Mouse (Mus musculus): ENCODE results near the gene Tns3. TPM values are rescaled to one million over a fixed set of nuclear protein-coding genes. Genes with fewer than 3 reads are reported as not detected.

Gene Tns3
- polyA plus RNA-seq, 1 experiment, result 45.7 TPM

DNA sequence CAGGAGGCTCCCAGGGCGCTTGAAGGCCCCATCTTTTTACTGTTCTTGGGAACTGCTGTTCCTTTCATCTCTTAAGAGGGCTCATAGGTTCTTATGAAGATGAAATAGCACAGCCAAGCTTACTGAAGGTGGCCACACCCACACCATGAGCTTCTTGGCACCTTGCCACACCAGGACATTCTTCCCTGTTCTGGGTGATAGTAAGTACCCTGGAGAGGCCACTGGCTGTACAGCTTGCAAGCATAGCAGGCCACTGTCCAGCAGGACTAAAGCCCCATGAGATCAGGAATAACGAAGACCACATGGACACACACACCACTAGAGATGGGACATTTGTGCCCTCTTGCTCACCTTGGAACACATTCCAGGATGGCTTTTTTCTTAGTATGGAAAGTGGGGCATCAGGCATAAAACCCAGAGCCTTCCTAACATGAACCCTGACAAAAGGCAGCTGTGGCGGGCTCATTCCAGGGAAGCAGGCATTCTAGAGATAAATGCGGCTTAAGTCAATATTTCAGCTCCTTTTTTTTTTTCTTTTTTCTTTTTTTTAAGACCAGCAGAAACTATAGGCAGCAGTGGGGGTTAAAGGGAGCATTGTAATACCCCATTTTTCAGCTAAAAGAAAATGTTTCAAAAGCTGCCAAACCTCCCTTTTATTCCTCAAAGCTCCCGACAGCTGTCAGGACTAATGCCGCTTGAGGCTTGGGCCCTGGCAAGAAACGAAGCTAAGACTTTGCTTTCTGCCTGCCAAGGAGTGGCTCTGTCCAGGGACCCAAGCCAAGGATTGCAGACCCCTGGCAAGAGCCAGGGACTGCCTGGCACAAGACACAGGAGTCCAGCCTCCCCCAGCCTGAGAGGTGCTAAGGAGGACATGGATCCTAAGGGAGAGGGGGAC is 150.7 kb downstream of the Tns3 start:
- Histone ChIP-seq H3K9ac (ENCODE audit: low read depth, poor library complexity, severe bottlenecking) (no peak overlapping the region), H3K9me3 (replicated peaks; ENCODE audit: control insufficient read depth, insufficient read depth, low read length, poor library complexity, severe bottlenecking) (no peaks in the 10 kb centered on the region), H3K4me1 (ENCODE audit: control insufficient read depth, insufficient read depth, low read length) (no peaks in the 10 kb centered on the region), H3K27ac (ENCODE audit: insufficient read depth, low read length) (no peak overlapping the region), H3K36me3 (ENCODE audit: control insufficient read depth, insufficient read depth, low read length, poor library complexity, severe bottlenecking) (peaks cover 48% of the 10 kb centered on the region), H3K4me3 (ENCODE audit: low read depth, low read length) (no peak overlapping the region), H3K27me3 (ENCODE audit: control insufficient read depth, insufficient read depth, low read length, poor library complexity, severe bottlenecking) (no peaks in the 10 kb centered on the region)
- TF ChIP-seq EP300 (IDR thresholded peaks at IDR 0.05; ENCODE audit: insufficient read depth, low read depth, low read length) (no peak), CTCF (IDR thresholded peaks at IDR 0.05; ENCODE audit: low read depth, low read length) (no peak), POLR2A (IDR thresholded peaks at IDR 0.05; ENCODE audit: insufficient read depth, low read length) (no peak)

DNA sequence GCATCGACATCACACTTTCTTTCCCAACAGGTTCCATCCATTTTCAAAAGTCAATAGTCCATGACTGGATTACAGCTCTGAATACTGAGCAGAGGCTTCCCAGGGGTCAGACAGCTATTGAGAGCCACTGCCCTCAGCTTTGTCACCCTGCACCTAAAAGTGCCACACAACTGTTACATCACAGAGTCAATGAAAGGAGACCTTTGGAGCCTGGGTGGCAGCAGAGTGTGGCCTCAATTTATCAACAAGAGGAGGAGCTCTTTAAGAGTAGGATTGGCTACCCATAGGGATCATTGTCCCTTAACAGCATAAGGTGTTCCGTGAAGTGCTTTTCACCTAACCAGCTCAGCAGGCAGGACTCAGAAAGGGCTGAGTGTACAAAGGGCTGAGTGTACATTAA is 154.0 kb downstream of the Tns3 start:
- TF ChIP-seq CTCF (IDR thresholded peaks at IDR 0.05; ENCODE audit: low read depth, low read length) (no peak), EP300 (IDR thresholded peaks at IDR 0.05; ENCODE audit: insufficient read depth, low read depth, low read length) (no peak), POLR2A (IDR thresholded peaks at IDR 0.05; ENCODE audit: insufficient read depth, low read length) (no peak)
- Histone ChIP-seq H3K36me3 (ENCODE audit: control insufficient read depth, insufficient read depth, low read length, poor library complexity, severe bottlenecking) (peaks cover 32% of the 10 kb centered on the region), H3K4me3 (ENCODE audit: low read depth, low read length) (no peak overlapping the region), H3K9ac (ENCODE audit: low read depth, poor library complexity, severe bottlenecking) (no peak overlapping the region), H3K27ac (ENCODE audit: insufficient read depth, low read length) (no peak overlapping the region), H3K9me3 (replicated peaks; ENCODE audit: control insufficient read depth, insufficient read depth, low read length, poor library complexity, severe bottlenecking) (no peaks in the 10 kb centered on the region), H3K4me1 (ENCODE audit: control insufficient read depth, insufficient read depth, low read length) (no peaks in the 10 kb centered on the region), H3K27me3 (ENCODE audit: control insufficient read depth, insufficient read depth, low read length, poor library complexity, severe bottlenecking) (no peaks in the 10 kb centered on the region)

DNA sequence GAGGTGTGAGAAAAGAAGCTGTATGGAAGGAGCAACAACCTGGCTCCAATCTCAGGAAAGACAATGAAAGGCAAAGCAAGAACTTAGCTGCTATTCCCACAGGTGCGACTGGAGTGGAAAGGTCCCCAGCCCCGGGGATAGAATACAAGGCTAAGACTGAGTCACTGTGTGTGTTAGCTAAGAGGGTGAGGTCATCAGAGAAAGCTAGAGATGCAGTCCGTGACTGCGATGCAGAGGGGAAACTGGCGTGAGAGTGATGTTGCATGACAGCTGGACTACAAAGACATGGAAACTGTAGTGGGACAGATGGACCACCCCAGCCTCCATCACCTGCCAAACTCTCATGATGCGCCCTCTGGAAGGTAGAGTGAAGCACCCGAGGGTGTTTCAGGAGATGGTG is 154.7 kb downstream of the Tns3 start:
- H3K4me1 ChIP-seq (ENCODE audit: control insufficient read depth, insufficient read depth, low read length), result no peaks in the 10 kb centered on the region
- no peaks in the 10 kb centered on the region for H3K27me3 ChIP-seq (ENCODE audit: control insufficient read depth, insufficient read depth, low read length, poor library complexity, severe bottlenecking)
- H3K27ac ChIP-seq (ENCODE audit: insufficient read depth, low read length), result no peak overlapping the region
- TF ChIP-seq EP300 (IDR thresholded peaks at IDR 0.05; ENCODE audit: insufficient read depth, low read depth, low read length) (no peak), CTCF (IDR thresholded peaks at IDR 0.05; ENCODE audit: low read depth, low read length) (no peak), POLR2A (IDR thresholded peaks at IDR 0.05; ENCODE audit: insufficient read depth, low read length) (no peak)
- no peak overlapping the region for H3K9ac ChIP-seq (ENCODE audit: low read depth, poor library complexity, severe bottlenecking)
- H3K36me3 ChIP-seq (ENCODE audit: control insufficient read depth, insufficient read depth, low read length, poor library complexity, severe bottlenecking), result peaks cover 31% of the 10 kb centered on the region
- H3K9me3 ChIP-seq (replicated peaks; ENCODE audit: control insufficient read depth, insufficient read depth, low read length, poor library complexity, severe bottlenecking), result no peaks in the 10 kb centered on the region
- no peak overlapping the region for H3K4me3 ChIP-seq (ENCODE audit: low read depth, low read length)

DNA sequence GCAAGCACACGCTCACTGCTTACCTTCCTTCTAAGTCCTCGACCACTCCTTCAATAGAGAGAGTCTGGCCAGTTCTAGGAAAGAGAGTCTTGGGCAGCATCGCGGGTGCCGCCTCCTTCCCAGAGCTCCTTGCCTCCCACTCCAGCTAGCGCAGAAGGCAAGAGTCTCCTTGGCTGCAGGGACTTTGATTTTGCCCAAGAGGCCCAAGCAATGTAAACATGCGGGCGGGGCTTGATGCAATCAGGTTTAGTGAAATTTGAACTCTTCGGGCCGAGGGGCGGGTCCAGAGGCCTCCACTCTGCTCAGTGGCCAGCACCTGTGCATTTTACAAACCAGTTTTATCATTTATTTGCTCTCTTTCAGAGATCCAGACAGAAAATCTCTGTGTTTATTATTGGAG is 160.6 kb downstream of the Tns3 start:
- Histone ChIP-seq H3K27ac (ENCODE audit: insufficient read depth, low read length) (no peak overlapping the region), H3K36me3 (ENCODE audit: control insufficient read depth, insufficient read depth, low read length, poor library complexity, severe bottlenecking) (peaks cover 20% of the 10 kb centered on the region), H3K27me3 (ENCODE audit: control insufficient read depth, insufficient read depth, low read length, poor library complexity, severe bottlenecking) (no peaks in the 10 kb centered on the region), H3K4me3 (ENCODE audit: low read depth, low read length) (no peak overlapping the region), H3K9me3 (replicated peaks; ENCODE audit: control insufficient read depth, insufficient read depth, low read length, poor library complexity, severe bottlenecking) (no peaks in the 10 kb centered on the region), H3K4me1 (ENCODE audit: control insufficient read depth, insufficient read depth, low read length) (no peaks in the 10 kb centered on the region), H3K9ac (ENCODE audit: low read depth, poor library complexity, severe bottlenecking) (no peak overlapping the region)
- no peak for TF ChIP-seq EP300 (IDR thresholded peaks at IDR 0.05; ENCODE audit: insufficient read depth, low read depth, low read length)
- no peak for TF ChIP-seq POLR2A (IDR thresholded peaks at IDR 0.05; ENCODE audit: insufficient read depth, low read length)
- TF ChIP-seq CTCF (IDR thresholded peaks at IDR 0.05; ENCODE audit: low read depth, low read length), result no peak

DNA sequence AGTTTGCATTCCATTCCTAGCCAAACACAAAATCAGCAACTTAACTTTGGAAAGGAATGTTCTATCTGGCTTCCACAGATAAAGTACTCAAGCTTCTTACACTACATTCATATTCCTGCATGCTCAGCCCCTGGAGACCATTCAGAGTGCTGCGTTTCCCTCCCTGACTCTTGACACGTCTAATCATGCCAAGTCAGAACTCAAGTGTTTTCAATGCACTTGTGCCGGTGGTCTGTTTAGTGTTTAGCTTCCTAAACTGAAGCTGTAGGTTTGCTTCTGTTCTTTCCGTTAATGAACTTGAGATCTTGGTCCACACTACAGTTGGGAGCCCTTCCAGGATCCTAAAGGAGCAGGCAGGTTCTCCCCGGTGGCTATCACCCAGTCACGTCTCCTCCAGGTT is 163.5 kb downstream of the Tns3 start:
- no peaks in the 10 kb centered on the region for H3K9me3 ChIP-seq (replicated peaks; ENCODE audit: control insufficient read depth, insufficient read depth, low read length, poor library complexity, severe bottlenecking)
- H3K27me3 ChIP-seq (ENCODE audit: control insufficient read depth, insufficient read depth, low read length, poor library complexity, severe bottlenecking), result no peaks in the 10 kb centered on the region
- TF ChIP-seq POLR2A (IDR thresholded peaks at IDR 0.05; ENCODE audit: insufficient read depth, low read length) (no peak), EP300 (IDR thresholded peaks at IDR 0.05; ENCODE audit: insufficient read depth, low read depth, low read length) (no peak), CTCF (IDR thresholded peaks at IDR 0.05; ENCODE audit: low read depth, low read length) (no peak)
- H3K27ac ChIP-seq (ENCODE audit: insufficient read depth, low read length), result no peak overlapping the region
- no peak overlapping the region for H3K4me3 ChIP-seq (ENCODE audit: low read depth, low read length)
- no peaks in the 10 kb centered on the region for H3K4me1 ChIP-seq (ENCODE audit: control insufficient read depth, insufficient read depth, low read length)
- H3K36me3 ChIP-seq (ENCODE audit: control insufficient read depth, insufficient read depth, low read length, poor library complexity, severe bottlenecking), result peaks cover 14% of the 10 kb centered on the region
- no peak overlapping the region for H3K9ac ChIP-seq (ENCODE audit: low read depth, poor library complexity, severe bottlenecking)

DNA sequence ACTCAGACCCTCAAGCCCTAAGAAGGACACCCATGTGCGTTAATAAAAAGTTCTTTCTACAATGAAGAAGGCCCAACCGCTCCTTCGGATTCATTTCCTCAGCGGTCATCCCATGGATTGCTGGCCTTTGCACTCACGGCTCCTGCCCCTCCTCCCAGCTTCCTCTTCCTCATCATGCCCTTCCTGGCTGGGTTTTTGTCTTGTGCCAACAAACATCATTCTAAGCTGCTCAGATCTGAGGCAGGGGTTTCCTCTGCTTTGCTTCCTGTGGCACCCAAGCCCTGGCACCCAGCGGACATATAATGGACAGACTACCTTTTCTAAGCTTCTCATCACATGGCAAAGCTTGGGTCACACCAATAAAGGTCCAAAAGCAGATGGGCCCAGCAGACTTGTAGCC is 167.2 kb downstream of the Tns3 start:
- TF ChIP-seq EP300 (IDR thresholded peaks at IDR 0.05; ENCODE audit: insufficient read depth, low read depth, low read length) (no peak), CTCF (IDR thresholded peaks at IDR 0.05; ENCODE audit: low read depth, low read length) (no peak), POLR2A (IDR thresholded peaks at IDR 0.05; ENCODE audit: insufficient read depth, low read length) (no peak)
- Histone ChIP-seq H3K4me3 (ENCODE audit: low read depth, low read length) (no peak overlapping the region), H3K9ac (ENCODE audit: low read depth, poor library complexity, severe bottlenecking) (no peak overlapping the region), H3K36me3 (ENCODE audit: control insufficient read depth, insufficient read depth, low read length, poor library complexity, severe bottlenecking) (peaks cover 22% of the 10 kb centered on the region), H3K27ac (ENCODE audit: insufficient read depth, low read length) (no peak overlapping the region), H3K9me3 (replicated peaks; ENCODE audit: control insufficient read depth, insufficient read depth, low read length, poor library complexity, severe bottlenecking) (no peaks in the 10 kb centered on the region), H3K27me3 (ENCODE audit: control insufficient read depth, insufficient read depth, low read length, poor library complexity, severe bottlenecking) (no peaks in the 10 kb centered on the region), H3K4me1 (ENCODE audit: control insufficient read depth, insufficient read depth, low read length) (no peaks in the 10 kb centered on the region)
